Mouse (Mus musculus): ENCODE results near the gene Kmt2e. TPM values are rescaled to one million over a fixed set of nuclear protein-coding genes. Genes with fewer than 3 reads are reported as not detected.

Kmt2e gene
- polyA plus RNA-seq, 1 experiment from 2014 or later: 51.9 TPM

DNA sequence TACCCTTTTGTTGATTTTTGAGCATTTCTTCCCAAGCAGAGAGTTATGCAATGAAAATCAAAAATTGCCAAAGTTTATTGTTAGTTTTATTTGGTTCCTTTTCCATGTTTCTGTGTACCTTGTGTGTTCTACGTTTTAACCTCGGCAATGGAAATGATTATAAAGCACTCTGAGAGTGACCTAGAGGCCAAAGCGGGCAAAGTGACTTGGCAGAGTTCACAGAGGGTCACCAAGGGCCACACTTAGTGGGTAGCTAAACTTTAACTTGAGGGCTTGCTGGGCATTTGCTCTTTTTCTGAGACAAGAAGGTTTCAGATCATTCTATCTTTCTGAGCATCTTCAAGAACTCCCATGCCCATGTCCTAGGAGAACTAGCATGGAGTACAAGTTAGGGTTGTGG, 37.5 kb upstream of the Kmt2e start:
- Histone ChIP-seq H3K27ac (replicated peaks) (no peak overlapping the region), H3K4me1 (replicated peaks; ENCODE audit: control insufficient read depth, insufficient read depth) (no peaks in the 10 kb centered on the region), H3K4me2 (replicated peaks; ENCODE audit: low read depth) (no peak overlapping the region), H3K9ac (ENCODE audit: low read length) (no peak overlapping the region), H3K27me3 (ENCODE audit: control insufficient read depth, insufficient read depth, low read length) (no peaks in the 10 kb centered on the region), H3K36me3 (ENCODE audit: control insufficient read depth, insufficient read depth, low read length) (no peaks in the 10 kb centered on the region), H3K9me3 (ENCODE audit: control insufficient read depth, low read length) (no peaks in the 10 kb centered on the region), H3K4me3 (ENCODE audit: low read depth, low read length) (no peak overlapping the region)
- DNase-seq (ENCODE audit: low spot score) (no peak), ATAC-seq (ENCODE audit: low FRiP score, low TSS enrichment) (no peak)
- 84% methylated on average over 3 of the region's 3 CpGs for WGBS
- TF ChIP-seq CTCF (IDR thresholded peaks at IDR 0.05; ENCODE audit: low read depth): no peak
- TF ChIP-seq EP300 (optimal IDR thresholded peaks at IDR 0.05): no peak

DNA sequence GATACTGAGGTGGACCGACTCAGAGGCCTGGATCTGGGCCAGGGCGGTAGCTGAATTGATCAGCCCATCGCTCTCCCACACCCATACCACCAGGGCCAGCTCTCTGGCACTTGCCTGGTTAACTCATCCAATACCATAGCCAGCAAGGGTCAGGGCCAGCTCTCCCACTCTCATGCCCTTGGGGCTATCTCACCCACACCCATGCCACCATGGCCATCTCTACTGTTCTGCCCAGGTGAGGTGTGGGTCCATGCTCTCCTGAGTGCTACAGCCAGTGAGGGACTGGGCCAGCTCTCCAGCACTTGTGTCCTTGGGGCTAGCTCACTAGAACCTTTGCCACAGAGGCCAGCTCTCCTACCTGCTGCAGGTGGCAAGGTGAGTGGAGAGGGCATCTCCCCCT, 34.1 kb upstream of the Kmt2e start:
- Histone ChIP-seq H3K27ac (replicated peaks) (no peak overlapping the region), H3K9me3 (ENCODE audit: control insufficient read depth, low read length) (no peaks in the 10 kb centered on the region), H3K9ac (ENCODE audit: low read length) (no peak overlapping the region), H3K4me3 (ENCODE audit: low read depth, low read length) (no peak overlapping the region), H3K4me2 (replicated peaks; ENCODE audit: low read depth) (no peak overlapping the region), H3K4me1 (replicated peaks; ENCODE audit: control insufficient read depth, insufficient read depth) (no peaks in the 10 kb centered on the region), H3K36me3 (ENCODE audit: control insufficient read depth, insufficient read depth, low read length) (no peaks in the 10 kb centered on the region), H3K27me3 (ENCODE audit: control insufficient read depth, insufficient read depth, low read length) (no peaks in the 10 kb centered on the region)
- TF ChIP-seq EP300 (optimal IDR thresholded peaks at IDR 0.05) (no peak), CTCF (IDR thresholded peaks at IDR 0.05; ENCODE audit: low read depth) (no peak)
- no peak for DNase-seq (ENCODE audit: low spot score)
- peak; percentile 27; the same call in 1 of the 2 replicates for ATAC-seq (ENCODE audit: low FRiP score, low TSS enrichment)
- 87% methylated on average over 3 of the region's 3 CpGs for WGBS

DNA sequence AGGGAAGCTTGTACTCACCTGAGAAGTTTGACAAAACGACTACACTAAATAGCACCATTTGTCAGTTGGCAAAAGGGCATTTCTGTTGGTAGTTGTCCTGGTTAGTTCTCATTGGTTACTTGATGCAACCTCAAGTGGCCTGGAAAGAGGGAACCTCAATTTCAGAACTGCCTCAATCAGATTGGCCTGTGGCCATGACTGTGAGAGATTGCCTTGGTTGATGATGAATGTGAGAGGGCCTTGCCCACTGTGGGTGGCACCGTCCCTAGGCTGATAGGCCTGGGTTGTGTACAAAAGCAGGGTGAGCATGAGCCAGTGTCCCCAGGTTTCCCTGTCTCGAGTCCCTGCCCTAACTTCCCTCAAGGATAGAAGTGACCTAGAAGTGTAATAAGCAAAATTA, 33.4 kb upstream of the Kmt2e start:
- no peak overlapping the region for H3K4me2 ChIP-seq (replicated peaks; ENCODE audit: low read depth)
- H3K27ac ChIP-seq (replicated peaks): peak overlapping the region; percentile 75; the same call in 1 of the 2 replicates
- DNase-seq (ENCODE audit: low spot score) (no peak), ATAC-seq (ENCODE audit: low FRiP score, low TSS enrichment) (no peak)
- H3K27me3 ChIP-seq (ENCODE audit: control insufficient read depth, insufficient read depth, low read length): no peaks in the 10 kb centered on the region
- H3K9me3 ChIP-seq (ENCODE audit: control insufficient read depth, low read length): no peaks in the 10 kb centered on the region
- WGBS: 84% methylated on average over 3 of the region's 3 CpGs
- TF ChIP-seq CTCF (IDR thresholded peaks at IDR 0.05; ENCODE audit: low read depth) (no peak), EP300 (optimal IDR thresholded peaks at IDR 0.05) (no peak)
- H3K36me3 ChIP-seq (ENCODE audit: control insufficient read depth, insufficient read depth, low read length): no peaks in the 10 kb centered on the region
- no peaks in the 10 kb centered on the region for H3K4me1 ChIP-seq (replicated peaks; ENCODE audit: control insufficient read depth, insufficient read depth)
- H3K4me3 ChIP-seq (ENCODE audit: low read depth, low read length): no peak overlapping the region
- no peak overlapping the region for H3K9ac ChIP-seq (ENCODE audit: low read length)

DNA sequence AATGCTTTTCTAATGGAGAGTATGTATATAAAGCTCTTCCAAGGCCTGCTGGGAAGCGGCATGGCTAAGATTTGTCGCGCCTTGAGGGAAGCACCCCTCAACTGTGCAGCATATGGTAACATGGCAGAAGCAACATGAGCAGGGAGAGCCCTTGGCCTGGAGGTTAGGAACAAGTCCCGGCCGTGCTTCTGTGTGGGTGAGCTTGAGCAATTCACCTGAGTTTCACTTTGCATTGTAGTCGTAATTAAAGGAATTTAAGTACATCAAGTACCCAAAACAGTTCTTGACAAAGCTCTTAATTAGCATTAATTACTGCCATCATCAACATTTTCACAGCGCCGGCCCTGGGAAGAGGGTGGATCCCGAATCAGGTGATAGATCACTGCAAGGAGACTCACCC, 32.9 kb upstream of the Kmt2e start:
- Histone ChIP-seq H3K27me3 (ENCODE audit: control insufficient read depth, insufficient read depth, low read length) (no peaks in the 10 kb centered on the region), H3K4me3 (ENCODE audit: low read depth, low read length) (no peak overlapping the region), H3K9ac (ENCODE audit: low read length) (no peak overlapping the region), H3K36me3 (ENCODE audit: control insufficient read depth, insufficient read depth, low read length) (no peaks in the 10 kb centered on the region), H3K4me2 (replicated peaks; ENCODE audit: low read depth) (no peak overlapping the region), H3K4me1 (replicated peaks; ENCODE audit: control insufficient read depth, insufficient read depth) (no peaks in the 10 kb centered on the region), H3K9me3 (ENCODE audit: control insufficient read depth, low read length) (no peaks in the 10 kb centered on the region), H3K27ac (replicated peaks) (peak overlapping the region; percentile 75)
- TF ChIP-seq EP300 (optimal IDR thresholded peaks at IDR 0.05): no peak
- TF ChIP-seq CTCF (IDR thresholded peaks at IDR 0.05; ENCODE audit: low read depth): no peak
- DNase-seq (ENCODE audit: low spot score) (no peak), ATAC-seq (ENCODE audit: low FRiP score, low TSS enrichment) (no peak)
- WGBS: 80% methylated on average over 9 of the region's 9 CpGs

DNA sequence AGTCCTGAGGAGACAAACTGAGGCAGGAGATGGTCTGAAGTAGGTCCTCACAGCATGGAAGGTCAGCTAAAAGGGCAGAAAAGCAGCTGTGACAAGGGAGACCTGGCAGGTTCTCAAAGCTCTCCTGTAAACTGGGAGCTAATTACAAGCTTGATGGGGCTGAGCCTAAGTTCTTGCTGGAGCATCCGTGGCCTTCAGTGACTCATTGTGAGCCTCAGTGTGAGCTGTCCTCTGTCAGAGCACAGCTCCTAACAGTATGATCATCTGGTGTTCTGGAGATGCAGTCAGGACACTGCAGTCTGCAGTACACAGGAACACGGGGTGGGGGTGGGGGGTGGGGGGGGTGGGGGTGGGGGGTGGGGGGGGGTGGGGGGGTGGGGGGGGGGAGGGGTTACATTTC, 32.2 kb upstream of the Kmt2e start:
- no peak for DNase-seq (ENCODE audit: low spot score)
- Histone ChIP-seq H3K36me3 (ENCODE audit: control insufficient read depth, insufficient read depth, low read length) (no peaks in the 10 kb centered on the region), H3K4me2 (replicated peaks; ENCODE audit: low read depth) (no peak overlapping the region), H3K4me1 (replicated peaks; ENCODE audit: control insufficient read depth, insufficient read depth) (no peaks in the 10 kb centered on the region), H3K9me3 (ENCODE audit: control insufficient read depth, low read length) (no peaks in the 10 kb centered on the region), H3K4me3 (ENCODE audit: low read depth, low read length) (no peak overlapping the region), H3K9ac (ENCODE audit: low read length) (no peak overlapping the region), H3K27ac (replicated peaks) (peak overlapping the region; percentile 75), H3K27me3 (ENCODE audit: control insufficient read depth, insufficient read depth, low read length) (no peaks in the 10 kb centered on the region)
- WGBS: 35% methylated on average over 1 of the region's 2 CpGs
- no peak for TF ChIP-seq EP300 (optimal IDR thresholded peaks at IDR 0.05)
- no peak for TF ChIP-seq CTCF (IDR thresholded peaks at IDR 0.05; ENCODE audit: low read depth)
- ATAC-seq (ENCODE audit: low FRiP score, low TSS enrichment): peak; percentile 72; the same call in 1 of the 2 replicates

DNA sequence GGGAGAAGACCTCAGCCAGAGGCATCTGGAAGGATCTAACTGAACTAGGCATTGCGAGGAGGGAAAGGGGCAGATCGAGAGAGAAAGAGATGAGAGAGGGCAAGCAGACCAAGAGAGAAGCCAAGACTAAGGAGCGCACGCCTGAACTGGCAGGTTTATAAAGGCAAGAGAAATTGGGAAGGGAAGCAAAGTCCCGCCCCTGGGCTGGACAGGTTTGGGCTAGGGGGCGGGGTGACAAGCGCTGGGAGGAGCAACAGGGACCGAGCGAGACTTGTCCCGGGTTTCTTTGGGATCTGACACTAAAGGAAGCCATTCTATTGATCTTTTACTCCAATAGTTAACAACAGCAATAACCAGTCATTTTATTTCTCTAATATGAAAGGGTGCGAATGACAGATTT, 31.1 kb upstream of the Kmt2e start:
- no peak overlapping the region for H3K9ac ChIP-seq (ENCODE audit: low read length)
- no peak for TF ChIP-seq EP300 (optimal IDR thresholded peaks at IDR 0.05)
- TF ChIP-seq CTCF (IDR thresholded peaks at IDR 0.05; ENCODE audit: low read depth): no peak
- WGBS: 53% methylated on average over 11 of the region's 11 CpGs
- no peaks in the 10 kb centered on the region for H3K36me3 ChIP-seq (ENCODE audit: control insufficient read depth, insufficient read depth, low read length)
- DNase-seq (ENCODE audit: low spot score) (no peak), ATAC-seq (ENCODE audit: low FRiP score, low TSS enrichment) (peak; percentile 58; the same call in 1 of the 2 replicates)
- H3K27ac ChIP-seq (replicated peaks): peak overlapping the region; percentile 77
- no peaks in the 10 kb centered on the region for H3K4me1 ChIP-seq (replicated peaks; ENCODE audit: control insufficient read depth, insufficient read depth)
- no peaks in the 10 kb centered on the region for H3K27me3 ChIP-seq (ENCODE audit: control insufficient read depth, insufficient read depth, low read length)
- no peaks in the 10 kb centered on the region for H3K9me3 ChIP-seq (ENCODE audit: control insufficient read depth, low read length)
- no peak overlapping the region for H3K4me3 ChIP-seq (ENCODE audit: low read depth, low read length)
- H3K4me2 ChIP-seq (replicated peaks; ENCODE audit: low read depth): no peak overlapping the region; the same call in 1 of the 2 replicates
